Mouse (Mus musculus): ENCODE data around the gene Tent5b. TPM values are rescaled to one million over a fixed set of nuclear protein-coding genes. Genes with fewer than 3 reads are reported as not detected.

The Tent5b gene
- polyA plus RNA-seq, 1 experiment: 1.8 TPM

DNA sequence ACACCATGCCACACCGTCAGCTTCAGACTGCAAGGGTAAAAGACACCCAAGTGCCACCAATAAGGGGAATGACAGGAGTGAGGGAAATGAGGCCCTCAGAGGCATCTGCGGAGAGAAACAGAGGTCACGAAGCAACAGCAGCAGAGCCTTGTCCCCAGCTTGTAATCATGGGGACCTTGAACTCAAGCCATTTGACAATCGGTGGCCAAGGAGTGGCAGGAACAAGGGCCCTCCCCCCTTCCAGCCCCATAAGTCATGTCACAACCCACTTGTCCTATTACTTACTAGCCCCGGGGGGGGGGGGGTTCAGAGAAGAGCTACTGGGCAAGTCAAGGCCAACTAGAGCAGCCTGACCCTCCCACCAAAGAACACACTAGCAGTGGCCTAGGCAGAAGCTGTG lies 56.7 kb downstream of the Tent5b start:
- H3K4me1 ChIP-seq (ENCODE audit: control insufficient read depth, insufficient read depth, insufficient read length, low read length): peaks cover 12% of the 10 kb centered on the region
- peaks cover 53% of the 10 kb centered on the region for H3K36me3 ChIP-seq (ENCODE audit: control insufficient read depth, insufficient read depth, low read length)
- 38% methylated on average over 5 of the region's 5 CpGs for WGBS
- H3K4me3 ChIP-seq (ENCODE audit: low read depth, low read length): no peak overlapping the region
- H3K27ac ChIP-seq (ENCODE audit: insufficient read depth, low read depth, low read length): peak overlapping the region; percentile 74
- TF ChIP-seq CTCF (IDR thresholded peaks at IDR 0.05; ENCODE audit: extremely low read depth, insufficient read length, insufficient replicate concordance, low read depth, low read length) (no peak), POLR2A (IDR thresholded peaks at IDR 0.05; ENCODE audit: low read depth, low read length) (no peak)
- H3K27me3 ChIP-seq (ENCODE audit: control insufficient read depth, insufficient read depth, low read length): no peaks in the 10 kb centered on the region

Other genes starting within 250 kb of the Tent5b start
- 1.7 and 75.5 TPM in 2 replicates for gene Map3k6, start 239.3 kb upstream of the Tent5b start, polyA plus RNA-seq (2012; rRNA removed)
- 10.9 and 12.7 TPM in 2 replicates for gene Sytl1, start 217.0 kb upstream of the Tent5b start, polyA plus RNA-seq (2012; rRNA removed)
- 26.2 and 58.0 TPM in 2 replicates for gene Tmem222, start 202.3 kb upstream of the Tent5b start, polyA plus RNA-seq (2012; rRNA removed)
- gene Wdtc1, start 126.7 kb upstream of the Tent5b start, polyA plus RNA-seq (2012; rRNA removed): 49.3 and 90.5 TPM in 2 replicates
- 35.4 and 46.3 TPM in 2 replicates for gene Slc9a1, start 110.4 kb upstream of the Tent5b start, polyA plus RNA-seq (2012; rRNA removed)
- 6.1 and 6.2 TPM in 2 replicates for gene Trnp1, start 18.4 kb downstream of the Tent5b start, polyA plus RNA-seq (2012; rRNA removed)
- 44.4 and 71.0 TPM in 2 replicates for gene Kdf1, start 38.8 kb downstream of the Tent5b start, polyA plus RNA-seq (2012; rRNA removed)
- 9.3 and 16.1 TPM in 2 replicates for gene Nudc, start 65.9 kb downstream of the Tent5b start, polyA plus RNA-seq (2012; rRNA removed)
- gene Nr0b2, start 73.2 kb downstream of the Tent5b start, polyA plus RNA-seq (2012; rRNA removed): 1.8 and 23.0 TPM in 2 replicates
- gene Gpatch3, start 94.6 kb downstream of the Tent5b start, polyA plus RNA-seq (2012; rRNA removed): 4.1 and 7.3 TPM in 2 replicates
- 40.7 and 77.8 TPM in 2 replicates for gene Gpn2, start 104.2 kb downstream of the Tent5b start, polyA plus RNA-seq (2012; rRNA removed)
- gene Sfn, start 122.0 kb downstream of the Tent5b start, polyA plus RNA-seq (2012; rRNA removed): 175 and 423 TPM in 2 replicates
- gene Zdhhc18, start 170.0 kb downstream of the Tent5b start, polyA plus RNA-seq (2012; rRNA removed): 18.7 and 36.7 TPM in 2 replicates
- 6.0 and 8.9 TPM in 2 replicates for gene Pigv, start 192.5 kb downstream of the Tent5b start, polyA plus RNA-seq (2012; rRNA removed)

Measured in small intestine, adult 2 months (tissue).